Mouse (Mus musculus): Measurements from ENCODE around the gene Ppip5k2. TPM values are rescaled to one million over a fixed set of nuclear protein-coding genes. Genes with fewer than 3 reads are reported as not detected.

Ppip5k2 gene
- total and polyA plus RNA-seq, 3 experiments: 26.9 to 84.1 (median 69.8) TPM

DNA sequence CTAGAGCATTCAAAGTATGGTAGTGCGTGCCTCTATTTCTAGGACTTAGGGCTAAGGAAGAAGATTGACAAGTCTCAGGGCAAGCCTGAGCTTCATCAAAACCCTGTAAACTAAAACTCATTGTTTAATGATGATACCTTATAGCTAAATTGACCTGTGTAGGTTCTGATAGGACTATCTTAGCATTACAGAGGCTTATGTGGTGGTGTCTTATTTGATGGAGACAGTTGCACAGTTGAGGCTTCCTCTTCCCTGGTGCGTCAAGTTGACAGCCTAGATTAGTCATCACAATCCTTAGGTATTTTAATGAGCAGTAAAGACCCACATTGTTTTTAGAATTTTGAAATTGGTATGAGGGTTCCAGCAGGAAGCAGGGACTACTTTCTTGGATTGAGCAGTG is 3.8 kb upstream of the Ppip5k2 start:
- no peak overlapping the region for H3K27ac ChIP-seq
- 91% methylated on average over 2 of the region's 2 CpGs for WGBS
- no peak for DNase-seq
- TF ChIP-seq CTCF (IDR thresholded peaks at IDR 0.05) (no peak), EP300 (IDR thresholded peaks at IDR 0.05; ENCODE audit: insufficient read depth, low read depth, low read length) (no peak), POLR2A (IDR thresholded peaks at IDR 0.05; ENCODE audit: insufficient read depth, low read depth, low read length) (no peak)
- intact Hi-C loops (cut with DNase I): no loop called here
- H3K79me2 ChIP-seq (replicated peaks; ENCODE audit: control insufficient read depth, insufficient read depth, low read length): no peaks in the 10 kb centered on the region
- no peaks in the 10 kb centered on the region; the same call in none of the 2 replicates for H3K36me3 ChIP-seq (ENCODE audit: control insufficient read depth, insufficient read depth, low read length)
- H3K4me1 ChIP-seq (ENCODE audit: control insufficient read depth, insufficient read depth, low read length): no peaks in the 10 kb centered on the region; the same call in 1 of the 2 replicates
- H3K27me3 ChIP-seq (ENCODE audit: control insufficient read depth, insufficient read depth, low read length): no peaks in the 10 kb centered on the region
- no peak overlapping the region for H3K4me3 ChIP-seq
- no peak overlapping the region for H3K9ac ChIP-seq (ENCODE audit: low read depth, low read length)

GRCm38 (mm10) chr1:97773362-97773761 is 3.2 kb upstream of the Ppip5k2 start:
- Histone ChIP-seq H3K36me3 (ENCODE audit: control insufficient read depth, insufficient read depth, low read length) (no peaks in the 10 kb centered on the region; the same call in none of the 2 replicates), H3K27ac (no peak overlapping the region), H3K9ac (ENCODE audit: low read depth, low read length) (no peak overlapping the region), H3K4me1 (ENCODE audit: control insufficient read depth, insufficient read depth, low read length) (no peaks in the 10 kb centered on the region; the same call in 1 of the 2 replicates), H3K79me2 (replicated peaks; ENCODE audit: control insufficient read depth, insufficient read depth, low read length) (no peaks in the 10 kb centered on the region), H3K27me3 (ENCODE audit: control insufficient read depth, insufficient read depth, low read length) (no peaks in the 10 kb centered on the region), H3K4me3 (no peak overlapping the region)
- no peak for TF ChIP-seq CTCF (IDR thresholded peaks at IDR 0.05)
- no peak for TF ChIP-seq POLR2A (IDR thresholded peaks at IDR 0.05; ENCODE audit: insufficient read depth, low read depth, low read length)
- TF ChIP-seq EP300 (IDR thresholded peaks at IDR 0.05; ENCODE audit: insufficient read depth, low read depth, low read length): no peak
- no peak for DNase-seq
- WGBS: 77% methylated on average over 6 of the region's 6 CpGs
- intact Hi-C loops (cut with DNase I): no loop called here

- intact Hi-C loops (cut with DNase I): no loop called here
- WGBS: 70% methylated on average over 5 of the region's 5 CpGs
- Histone ChIP-seq H3K79me2 (replicated peaks; ENCODE audit: control insufficient read depth, insufficient read depth, low read length) (no peaks in the 10 kb centered on the region), H3K4me3 (no peak overlapping the region), H3K27me3 (ENCODE audit: control insufficient read depth, insufficient read depth, low read length) (no peaks in the 10 kb centered on the region), H3K36me3 (ENCODE audit: control insufficient read depth, insufficient read depth, low read length) (no peaks in the 10 kb centered on the region; the same call in none of the 2 replicates), H3K9ac (ENCODE audit: low read depth, low read length) (no peak overlapping the region), H3K27ac (peak overlapping the region; percentile 94), H3K4me1 (ENCODE audit: control insufficient read depth, insufficient read depth, low read length) (no peaks in the 10 kb centered on the region; the same call in 1 of the 2 replicates)
- no peak for DNase-seq
- TF ChIP-seq CTCF (IDR thresholded peaks at IDR 0.05) (no peak), EP300 (IDR thresholded peaks at IDR 0.05; ENCODE audit: insufficient read depth, low read depth, low read length) (no peak), POLR2A (IDR thresholded peaks at IDR 0.05; ENCODE audit: insufficient read depth, low read depth, low read length) (no peak)
Observed at GRCm38 (mm10) chr1:97771727-97772126, 1.5 kb upstream of the Ppip5k2 start.

GRCm38 (mm10) chr1:97771118-97771517 is 907 bp upstream of the Ppip5k2 start:
- peak in 1 of 2 experiments; percentile 52 for DNase-seq
- TF ChIP-seq CTCF (IDR thresholded peaks at IDR 0.05) (no peak), POLR2A (IDR thresholded peaks at IDR 0.05; ENCODE audit: insufficient read depth, low read depth, low read length) (peak; percentile 74), EP300 (IDR thresholded peaks at IDR 0.05; ENCODE audit: insufficient read depth, low read depth, low read length) (peak; percentile 85)
- peak overlapping the region; percentile 79 for H3K4me3 ChIP-seq
- WGBS: 27% methylated on average over 7 of the region's 7 CpGs
- H3K27ac ChIP-seq: peak overlapping the region; percentile 94
- intact Hi-C loops (cut with DNase I): no loop called here
- no peaks in the 10 kb centered on the region for H3K27me3 ChIP-seq (ENCODE audit: control insufficient read depth, insufficient read depth, low read length)
- H3K36me3 ChIP-seq (ENCODE audit: control insufficient read depth, insufficient read depth, low read length): no peaks in the 10 kb centered on the region; the same call in none of the 2 replicates
- no peaks in the 10 kb centered on the region; the same call in 1 of the 2 replicates for H3K4me1 ChIP-seq (ENCODE audit: control insufficient read depth, insufficient read depth, low read length)
- no peaks in the 10 kb centered on the region for H3K79me2 ChIP-seq (replicated peaks; ENCODE audit: control insufficient read depth, insufficient read depth, low read length)
- H3K9ac ChIP-seq (ENCODE audit: low read depth, low read length): peak overlapping the region; percentile 35; the same call in 1 of the 2 replicates

GRCm38 (mm10) chr1:97769294-97769903 is 812 bp downstream of the Ppip5k2 start:
- intact Hi-C loops (cut with DNase I): loop anchor here (5.0 kb wide), 1 partner anchor 107 kb away; the partner anchor contains the start of gene D1Ertd622e
- no peaks in the 10 kb centered on the region; the same call in none of the 2 replicates for H3K36me3 ChIP-seq (ENCODE audit: control insufficient read depth, insufficient read depth, low read length)
- WGBS: under 1% methylated on average over 40 of the region's 40 CpGs
- H3K27me3 ChIP-seq (ENCODE audit: control insufficient read depth, insufficient read depth, low read length): no peaks in the 10 kb centered on the region
- peak overlapping the region; percentile 78 for H3K9ac ChIP-seq (ENCODE audit: low read depth, low read length)
- H3K27ac ChIP-seq: peak overlapping the region; percentile 94
- no peaks in the 10 kb centered on the region; the same call in 1 of the 2 replicates for H3K4me1 ChIP-seq (ENCODE audit: control insufficient read depth, insufficient read depth, low read length)
- H3K79me2 ChIP-seq (replicated peaks; ENCODE audit: control insufficient read depth, insufficient read depth, low read length): no peaks in the 10 kb centered on the region
- TF ChIP-seq EP300 (IDR thresholded peaks at IDR 0.05; ENCODE audit: insufficient read depth, low read depth, low read length): no peak
- TF ChIP-seq POLR2A (IDR thresholded peaks at IDR 0.05; ENCODE audit: insufficient read depth, low read depth, low read length): no peak
- TF ChIP-seq CTCF (IDR thresholded peaks at IDR 0.05): no peak
- H3K4me3 ChIP-seq: peak overlapping the region; percentile 79
- peak; percentile 42 to 48 for DNase-seq

DNA sequence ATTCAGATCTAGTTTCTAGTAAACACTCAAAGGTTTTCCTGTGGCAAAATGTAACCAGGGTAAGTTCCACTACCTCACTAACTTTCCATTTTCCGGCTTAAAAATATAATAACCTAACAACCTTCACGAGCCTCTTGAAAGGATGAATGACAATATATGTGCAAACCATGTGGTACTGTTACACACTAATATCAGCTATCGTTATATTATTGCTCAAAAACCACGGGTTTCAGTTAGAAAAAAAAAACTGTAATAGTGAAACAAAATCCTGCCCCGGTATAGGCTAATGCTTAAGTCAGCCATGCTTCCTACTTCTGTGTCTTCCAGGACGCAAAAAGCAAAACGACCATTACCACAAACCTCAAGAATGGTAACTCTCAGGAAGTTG is 1.3 kb downstream of the Ppip5k2 start:
- H3K9ac ChIP-seq (ENCODE audit: low read depth, low read length): peak overlapping the region; percentile 78
- H3K79me2 ChIP-seq (replicated peaks; ENCODE audit: control insufficient read depth, insufficient read depth, low read length): no peaks in the 10 kb centered on the region; the same call in 1 of the 2 replicates
- H3K27me3 ChIP-seq (ENCODE audit: control insufficient read depth, insufficient read depth, low read length): no peaks in the 10 kb centered on the region
- DNase-seq: no peak
- intact Hi-C loops (cut with DNase I): loop anchor here (5.0 kb wide), 1 partner anchor 107 kb away; the partner anchor contains the start of gene D1Ertd622e
- H3K27ac ChIP-seq: peak overlapping the region; percentile 94
- TF ChIP-seq CTCF (IDR thresholded peaks at IDR 0.05) (no peak), EP300 (IDR thresholded peaks at IDR 0.05; ENCODE audit: insufficient read depth, low read depth, low read length) (no peak), POLR2A (IDR thresholded peaks at IDR 0.05; ENCODE audit: insufficient read depth, low read depth, low read length) (no peak)
- no peaks in the 10 kb centered on the region; the same call in 1 of the 2 replicates for H3K4me1 ChIP-seq (ENCODE audit: control insufficient read depth, insufficient read depth, low read length)
- 3% methylated on average over 7 of the region's 7 CpGs for WGBS
- no peaks in the 10 kb centered on the region; the same call in none of the 2 replicates for H3K36me3 ChIP-seq (ENCODE audit: control insufficient read depth, insufficient read depth, low read length)
- H3K4me3 ChIP-seq: peak overlapping the region; percentile 79

All from heart, adult 2 months (tissue).